8 mouse cellular contexts compared by ENCODE assay signal in genomic region chr2:110017087-110017486, GRCm38 (mm10). TPM values are rescaled to one million over a fixed set of nuclear protein-coding genes. Genes with fewer than 3 reads are reported as not detected.
DNase-seq lines count a peak whose midpoint lies in the region; ATAC-seq and TF ChIP-seq lines count a peak whose summit lies in the region.

No protein-coding gene starts in this region.

- peak overlapping the region; percentile 61 for H3K4me2 ChIP-seq in forebrain, embryonic 15.5 days (replicated peaks)
- peak overlapping the region; percentile 88 for H3K4me2 ChIP-seq in liver, embryonic 16.5 days (ENCODE audit: low read depth, low read length)

- WGBS in heart, embryonic 10.5 days, result 49% methylated on average over 7 of the region's 7 CpGs
- 41% methylated on average over 7 of the region's 7 CpGs for WGBS in forebrain, embryonic 15.5 days
- 37% methylated on average over 7 of the region's 7 CpGs for WGBS in liver, embryonic 16.5 days (ENCODE audit: insufficient replicate concordance)

- ATAC-seq in forebrain, embryonic 15.5 days (replicated peaks), result peak; percentile 26; the same call in 1 of the 2 replicates
- no peak for ATAC-seq in liver, embryonic 16.5 days (ENCODE audit: low read depth)

- H3K27me3 ChIP-seq in heart, embryonic 10.5 days (ENCODE audit: insufficient read depth, poor library complexity, severe bottlenecking), result no peaks in the 10 kb centered on the region
- no peaks in the 10 kb centered on the region for H3K27me3 ChIP-seq in C2C12 (ENCODE audit: control insufficient read depth, insufficient read depth, insufficient read length)
- H3K27me3 ChIP-seq in forebrain, embryonic 15.5 days, result no peaks in the 10 kb centered on the region
- no peaks in the 10 kb centered on the region for H3K27me3 ChIP-seq in liver, embryonic 16.5 days (ENCODE audit: control insufficient read depth, insufficient read depth, low read depth, low read length)

- H3K79me3 ChIP-seq in C2C12 (ENCODE audit: low read depth), result peaks cover 17% of the 10 kb centered on the region

- no peak for TF ChIP-seq CTCF in C2C12 (IDR thresholded peaks at IDR 0.05; ENCODE audit: control insufficient read depth, insufficient read depth, insufficient read length)

- no peak overlapping the region for H3ac ChIP-seq in C2C12 (ENCODE audit: control insufficient read depth, insufficient read length, low read depth)

- H3K4me1 ChIP-seq in heart, embryonic 10.5 days, result peaks cover 26% of the 10 kb centered on the region
- H3K4me1 ChIP-seq in forebrain, embryonic 15.5 days, result peaks cover 32% of the 10 kb centered on the region
- H3K4me1 ChIP-seq in liver, embryonic 16.5 days (ENCODE audit: control insufficient read depth, low read depth, low read length), result peaks cover 23% of the 10 kb centered on the region

- DNase-seq in heart, embryonic 10.5 days (ENCODE audit: low spot score), result no peak
- DNase-seq in heart, adult 8-10 months (ENCODE audit: low spot score), result no peak
- DNase-seq in ovary, postnatal 14 days (ENCODE audit: low spot score), result no peak
- no peak for DNase-seq in spleen, postnatal 10 days (ENCODE audit: low spot score in 2 of 2)
- no peak for DNase-seq in cerebellum, adult 11 months

- H3K9ac ChIP-seq in forebrain, embryonic 15.5 days (replicated peaks), result peak overlapping the region; percentile 95
- peak overlapping the region; percentile 93 for H3K9ac ChIP-seq in liver, embryonic 16.5 days (ENCODE audit: low read depth, low read length)

- H3K27ac ChIP-seq in heart, embryonic 10.5 days, result no peak overlapping the region
- H3K27ac ChIP-seq in forebrain, embryonic 15.5 days (replicated peaks), result peak overlapping the region; percentile 88; the same call in 1 of the 2 replicates
- no peak overlapping the region for H3K27ac ChIP-seq in liver, embryonic 16.5 days (ENCODE audit: low read length)

- peaks cover 43% of the 10 kb centered on the region for H3K79me2 ChIP-seq in C2C12 (ENCODE audit: control insufficient read depth, insufficient read depth)

- peaks cover 17% of the 10 kb centered on the region for H3K36me3 ChIP-seq in heart, embryonic 10.5 days
- H3K36me3 ChIP-seq in C2C12 (ENCODE audit: control insufficient read depth, insufficient read depth), result peaks cover 12% of the 10 kb centered on the region
- H3K36me3 ChIP-seq in forebrain, embryonic 15.5 days, result peaks cover 3% of the 10 kb centered on the region; the same call in 1 of the 2 replicates
- H3K36me3 ChIP-seq in liver, embryonic 16.5 days (ENCODE audit: control insufficient read depth, insufficient read depth), result peaks cover 5% of the 10 kb centered on the region

- H3K9me3 ChIP-seq in heart, embryonic 10.5 days, result no peaks in the 10 kb centered on the region
- no peaks in the 10 kb centered on the region for H3K9me3 ChIP-seq in forebrain, embryonic 15.5 days
- no peaks in the 10 kb centered on the region for H3K9me3 ChIP-seq in liver, embryonic 16.5 days (replicated peaks; ENCODE audit: control insufficient read depth, low read length)

- H3K4me3 ChIP-seq in heart, embryonic 10.5 days, result peak overlapping the region; percentile 90
- peak overlapping the region; percentile 85 for H3K4me3 ChIP-seq in C2C12 (ENCODE audit: insufficient read depth, poor library complexity, severe bottlenecking)
- peak overlapping the region; percentile 87 for H3K4me3 ChIP-seq in forebrain, embryonic 15.5 days
- peak overlapping the region; percentile 95 for H3K4me3 ChIP-seq in liver, embryonic 16.5 days (ENCODE audit: low read depth, low read length)

TF ChIP-seq in C2C12, 6 proteins besides CTCF, POLR2A, EP300 and RAD21:
- TF ChIP-seq MYOD1 (IDR thresholded peaks at IDR 0.05; ENCODE audit: control insufficient read depth, insufficient read length, low read depth), result no peak
- TF ChIP-seq MAX (IDR thresholded peaks at IDR 0.05), result no peak
- TF ChIP-seq USF1 (IDR thresholded peaks at IDR 0.05; ENCODE audit: low read depth), result no peak
- TF ChIP-seq MYOG (IDR thresholded peaks at IDR 0.05; ENCODE audit: control insufficient read depth, extremely low read depth, insufficient read length), result no peak
- TF ChIP-seq FOSL1 (IDR thresholded peaks at IDR 0.05; ENCODE audit: insufficient read depth, low read length, poor library complexity, severe bottlenecking), result no peak
- no peak for TF ChIP-seq CEBPB (IDR thresholded peaks at IDR 0.05; ENCODE audit: low read depth)

RNA-seq across cellular contexts. Expression of gene Ccdc34, which starts 0.5 kb away (rescaled TPM):
- polyA plus RNA-seq in heart, embryonic 10.5 days (2016; fragmentation: Nextera tagmentation; extraction: Ambion mirVana), result 24.1 and 29.8 TPM in 2 replicates
- total RNA-seq in heart, adult 8-10 months (2022), result 1 to 10 TPM; 3.9 to 4.8 (median 4.5) TPM
- 18.5 TPM for polyA plus RNA-seq in C2C12 (2012; fragmentation: generic; extraction: Trizol)
- polyA plus RNA-seq in forebrain, embryonic 15.5 days (2015; fragmentation: Nextera tagmentation; extraction: Ambion mirVana), result 34.3 and 36.8 TPM in 2 replicates
- 18.1 and 18.6 TPM in 2 replicates for polyA plus RNA-seq in liver, embryonic 16.5 days (2015; fragmentation: Nextera tagmentation; extraction: Ambion mirVana)
